Mouse (Mus musculus) lung, postnatal 0 days (tissue): ENCODE measurements around the gene Olfr1350. TPM values are rescaled to one million over a fixed set of nuclear protein-coding genes. Genes with fewer than 3 reads are reported as not detected.

Experiments used
- ATAC-seq: fragments of 200-750 bp; cut with Nextera tagmentation; 2 replicates; pipeline ENCODE4 v1.8.0; 2017; ENCODE audit warnings: moderate library complexity
- DNase-seq: peaks from one replicate; pipeline ENCODE4 v3.0.0-alpha.2; 2016; ENCODE audit warnings: low spot score
- H3K27ac ChIP-seq: fragments of 300-500 bp; sonication (generic); 2 replicates; pipeline ENCODE4 v1.5.1; 2014; ENCODE audit warnings: antibody characterized with exemption, mild to moderate bottlenecking, low read length, mixed read lengths
- H3K27me3 ChIP-seq: fragments of 300-500 bp; sonication (generic); replicated peaks from 2 replicates; pipeline ENCODE4 v1.6.1; 2014; ENCODE audit warnings: low read length, mixed read lengths; ENCODE audit not compliant: insufficient read depth
- H3K36me3 ChIP-seq: fragments of 300-500 bp; sonication (generic); 2 replicates; pipeline ENCODE4 v1.6.1; 2014; ENCODE audit warnings: low read length, mixed read lengths; ENCODE audit not compliant: insufficient read depth
- H3K4me1 ChIP-seq: fragments of 300-500 bp; sonication (generic); 2 replicates; pipeline ENCODE4 v1.6.1; 2014; ENCODE audit warnings: antibody characterized with exemption, low read depth, low read length, mixed read lengths; ENCODE audit not compliant: insufficient read depth
- H3K4me2 ChIP-seq: fragments of 300-500 bp; sonication (generic); replicated peaks from 2 replicates; pipeline ENCODE4 v1.6.1; 2014; ENCODE audit warnings: low read depth, mild to moderate bottlenecking, low read length, moderate library complexity, mixed read lengths
- H3K4me3 ChIP-seq: fragments of 300-500 bp; sonication (generic); 2 replicates; pipeline ENCODE4 v1.5.1; 2014; ENCODE audit warnings: low read depth, low read length
- H3K9ac ChIP-seq: fragments of 300-500 bp; sonication (generic); replicated peaks from 2 replicates; pipeline ENCODE4 v1.6.1; 2014; ENCODE audit warnings: low read depth, mild to moderate bottlenecking
- H3K9me3 ChIP-seq: fragments of 300-500 bp; sonication (generic); 2 replicates; pipeline ENCODE4 v1.6.1; 2016; ENCODE audit warnings: low read length, mixed read lengths
- CTCF ChIP-seq: IDR thresholded peaks from 2 replicates; pipeline ENCODE4 v1.5.1; 2016; ENCODE audit warnings: antibody characterized with exemption, mild to moderate bottlenecking
- EP300 ChIP-seq: IDR thresholded peaks from 2 replicates; pipeline ENCODE4 v1.6.1; 2016; ENCODE audit warnings: antibody characterized with exemption, mild to moderate bottlenecking, control low read depth
- WGBS: fragments of 180-500 bp; shearing (Covaris S2); extraction: QIAGEN DNeasy Blood & Tissue Kit; methylation state at CpG from one replicate; pipeline ENCODE4 v1.1.7; 2014; 5-methylcytosine and 5-hydroxymethylcytosine counted together
- polyA plus RNA-seq: library from polyadenylated mRNA; unstranded; fragments of >200 nt; fragmentation: Nextera tagmentation; extraction: Ambion mirVana; gene quantifications from 2 replicates; pipeline ENCODE4 v1.2.1, GENCODE M21; 2015

The Olfr1350 gene
- polyA plus RNA-seq, 1 experiment from 2014 or later = not detected

DNA sequence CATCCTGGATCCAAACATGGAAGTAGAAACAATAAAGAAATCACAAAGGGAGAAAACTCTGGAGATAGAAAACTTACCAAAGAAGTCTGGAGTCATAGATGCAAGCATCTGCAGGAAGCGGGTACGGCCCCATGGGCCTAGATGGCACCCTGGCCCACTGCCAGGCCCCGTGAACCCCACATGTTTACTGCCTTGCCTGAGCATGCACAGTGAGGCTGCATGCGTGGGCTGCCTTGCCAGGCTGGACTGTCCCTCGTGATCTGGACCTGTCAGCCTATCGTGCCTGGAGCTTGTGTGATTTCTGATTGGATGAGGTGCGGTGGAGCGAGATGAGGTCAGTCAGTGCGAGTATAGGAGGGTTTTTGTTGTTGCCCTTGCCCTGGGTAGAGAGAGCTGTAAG is 38.7 kb downstream of the Olfr1350 start:
- H3K9ac ChIP-seq = no peak overlapping the region
- TF ChIP-seq EP300 (no peak), CTCF (no peak)
- H3K4me3 ChIP-seq = no peak overlapping the region
- DNase-seq (no peak), ATAC-seq (no peak)
- H3K9me3 ChIP-seq = no peaks in the 10 kb centered on the region
- H3K4me1 ChIP-seq = no peaks in the 10 kb centered on the region
- H3K27ac ChIP-seq = no peak overlapping the region
- 83% methylated on average over 9 of the region's 9 CpGs for WGBS
- no peak overlapping the region for H3K4me2 ChIP-seq
- no peaks in the 10 kb centered on the region for H3K36me3 ChIP-seq
- no peaks in the 10 kb centered on the region for H3K27me3 ChIP-seq

Other genes with a start within 250 kb of the Olfr1350 start
- 2.8 and 4.0 TPM in 2 replicates for gene Zfp583, start 233.6 kb upstream of the Olfr1350 start, polyA plus RNA-seq
- gene Gm3854, start 221.1 kb upstream of the Olfr1350 start, polyA plus RNA-seq = 0.18 and 0.21 TPM in 2 replicates
- 1.6 and 2.5 TPM in 2 replicates for gene Zfp78, start 201.6 kb upstream of the Olfr1350 start, polyA plus RNA-seq
- gene Zfp28, start 181.5 kb upstream of the Olfr1350 start, polyA plus RNA-seq = 5.0 and 5.3 TPM in 2 replicates
- not detected in 2 replicates for gene Smim17, start 166.1 kb upstream of the Olfr1350 start, polyA plus RNA-seq
- not detected in 2 replicates for gene Gm20715, start 154.6 kb upstream of the Olfr1350 start, polyA plus RNA-seq
- not detected in 2 replicates for gene Olfr1344, start 126.2 kb upstream of the Olfr1350 start, polyA plus RNA-seq
- gene Olfr1336, start 108.7 kb upstream of the Olfr1350 start, polyA plus RNA-seq = not detected in 2 replicates
- gene Olfr1346, start 97.7 kb upstream of the Olfr1350 start, polyA plus RNA-seq = not detected in 2 replicates
- not detected in 2 replicates for gene Olfr5, start 77.9 kb upstream of the Olfr1350 start, polyA plus RNA-seq
- not detected in 2 replicates for gene Olfr1347, start 65.1 kb upstream of the Olfr1350 start, polyA plus RNA-seq
- not detected in 2 replicates for gene Olfr1348, start 56.1 kb upstream of the Olfr1350 start, polyA plus RNA-seq
- not detected in 2 replicates for gene Olfr1349, start 41.9 kb upstream of the Olfr1350 start, polyA plus RNA-seq
- gene Zim1, start 131.6 kb downstream of the Olfr1350 start, polyA plus RNA-seq = 1.0 and 1.6 TPM in 2 replicates
- gene Peg3, start 165.6 kb downstream of the Olfr1350 start, polyA plus RNA-seq = 49.7 and 55.1 TPM in 2 replicates
- gene Usp29, start 165.7 kb downstream of the Olfr1350 start, polyA plus RNA-seq = 0.71 and 1.1 TPM in 2 replicates